Mouse (Mus musculus): ENCODE measurements around the gene Zer1.

Gene Zer1

GRCm38 (mm10) chr2:30048101-30048501, 76.3 kb downstream of the Zer1 start:
- DNase-seq, result no peak

All from cerebellum, adult 8-10 months (tissue).